Mouse (Mus musculus) c-Kit-positive CD71-negative TER-119-negative erythroid progenitor cells, embryonic 14.5 days (primary cell): Measurements from ENCODE around the gene Tmem87a.
A peak's percentile ranks its signal among the peaks of the same experiment; 100 is the strongest.

Experiments
- DNase-seq: peaks from one replicate; pipeline ENCODE4 v3.0.0-alpha.2; 2013; ENCODE audit warnings: low read depth

Gene Tmem87a

GRCm38 (mm10) chr2:120403986-120404822, at the start of gene Tmem87a:
TSS of gene Tmem87a (minus strand) at chr2:120404113.
- peak; percentile 97 for DNase-seq

GRCm38 (mm10) chr2:120452600-120452999, 48.7 kb upstream of the Tmem87a start:
- DNase-seq: no peak

GRCm38 (mm10) chr2:120450724-120451123, 46.8 kb upstream of the Tmem87a start:
- DNase-seq: no peak

- no peak for DNase-seq
These were observed 43.4 kb upstream of the Tmem87a start for GRCm38 (mm10) chr2:120447306-120447705.

- peak; percentile 22 for DNase-seq
These were observed 42.5 kb upstream of the Tmem87a start for GRCm38 (mm10) chr2:120446373-120446772.

GRCm38 (mm10) chr2:120444486-120444885, 40.6 kb upstream of the Tmem87a start:
- DNase-seq: no peak

- DNase-seq: no peak
These were observed 20.5 kb upstream of the Tmem87a start for GRCm38 (mm10) chr2:120424386-120424785.

GRCm38 (mm10) chr2:120414738-120415414, 11.0 kb upstream of the Tmem87a start:
- DNase-seq: no peak

- DNase-seq: no peak
These were observed 10.2 kb upstream of the Tmem87a start for GRCm38 (mm10) chr2:120414113-120414512.

- no peak for DNase-seq
These were observed 7.2 kb upstream of the Tmem87a start for GRCm38 (mm10) chr2:120411096-120411628.

- DNase-seq: peak; percentile 8
These were observed 1.2 kb upstream of the Tmem87a start for GRCm38 (mm10) chr2:120404823-120405765.

- no peak for DNase-seq
These were observed 294 bp downstream of the Tmem87a start, which contains the start of gene Ganc for GRCm38 (mm10) chr2:120403653-120403985. TSS of gene Ganc (plus strand) at chr2:120403896.

- no peak for DNase-seq
These were observed 1.1 kb downstream of the Tmem87a start for GRCm38 (mm10) chr2:120402813-120403212.

GRCm38 (mm10) chr2:120397951-120398350, 6.0 kb downstream of the Tmem87a start:
- no peak for DNase-seq

GRCm38 (mm10) chr2:120392406-120392805, 11.5 kb downstream of the Tmem87a start:
- no peak for DNase-seq

- DNase-seq: no peak
These were observed 13.0 kb downstream of the Tmem87a start for GRCm38 (mm10) chr2:120390934-120391333.

GRCm38 (mm10) chr2:120389376-120389775, 14.5 kb downstream of the Tmem87a start:
- DNase-seq: no peak

GRCm38 (mm10) chr2:120387291-120387690, 16.6 kb downstream of the Tmem87a start:
- DNase-seq: no peak

- DNase-seq: no peak
These were observed 17.6 kb downstream of the Tmem87a start for GRCm38 (mm10) chr2:120386264-120386663.

GRCm38 (mm10) chr2:120373858-120374257, 30.1 kb downstream of the Tmem87a start:
- DNase-seq: no peak

GRCm38 (mm10) chr2:120367416-120368207, 36.3 kb downstream of the Tmem87a start:
- no peak for DNase-seq
